Mouse (Mus musculus): Measurements from ENCODE around the gene Wdr90. TPM values are rescaled to one million over a fixed set of nuclear protein-coding genes. Genes with fewer than 3 reads are reported as not detected.
A peak's percentile ranks its signal among the peaks of the same experiment; 100 is the strongest.

Gene Wdr90
- total and polyA plus RNA-seq, 3 experiments, result 1.2 to 8.5 (median 1.3) TPM

GRCm38 (mm10) chr17:25841117-25841880, 20.0 kb downstream of the Wdr90 start, which contains the start of gene Gm20683:
Gm20683 (minus strand) TSS chr17:25841763.
- TF ChIP-seq EP300 (IDR thresholded peaks at IDR 0.05; ENCODE audit: insufficient read depth, low read depth, low read length), result no peak
- TF ChIP-seq CTCF (IDR thresholded peaks at IDR 0.05), result no peak
- Histone ChIP-seq H3K9ac (ENCODE audit: low read depth, low read length) (no peak within 1 kb of the TSS), H3K4me3 (no peak within 1 kb of the TSS), H3K27me3 (ENCODE audit: control insufficient read depth, insufficient read depth, low read length) (no peaks in the 10 kb centered on the region), H3K79me2 (replicated peaks; ENCODE audit: control insufficient read depth, insufficient read depth, low read length) (no peaks in the 10 kb centered on the region), H3K4me1 (ENCODE audit: control insufficient read depth, insufficient read depth, low read length) (peaks cover 14% of the 10 kb centered on the region), H3K36me3 (ENCODE audit: control insufficient read depth, insufficient read depth, low read length) (no peaks in the 10 kb centered on the region), H3K27ac (no peak within 1 kb of the TSS)
- DNase-seq, result no peak
- WGBS, result 91% methylated on average over 22 of the region's 22 CpGs
- intact Hi-C loops (cut with DNase I), result no loop called here

DNA sequence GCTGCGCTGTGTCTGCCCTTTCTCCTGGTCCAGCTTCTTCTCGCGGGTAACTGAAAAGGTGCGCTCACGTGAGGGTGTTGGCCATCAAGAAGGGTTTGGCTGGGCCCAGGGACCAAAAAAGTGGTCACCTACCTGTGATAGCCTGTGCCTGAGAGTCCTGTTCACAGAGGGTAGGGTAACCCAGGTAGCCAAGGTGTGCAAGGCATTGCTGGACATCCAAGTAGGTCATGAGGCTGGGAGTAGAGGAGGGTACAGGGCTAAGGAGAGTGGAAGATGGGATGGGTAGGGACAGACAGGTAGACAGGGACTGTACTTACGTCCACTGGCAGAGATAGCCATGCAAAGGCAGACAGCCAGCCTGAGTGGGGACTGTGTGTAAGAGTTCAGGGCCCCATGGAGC, 20.8 kb downstream of the Wdr90 start:
- WGBS, result 94% methylated on average over 6 of the region's 6 CpGs
- Histone ChIP-seq H3K27ac (no peak overlapping the region), H3K9ac (ENCODE audit: low read depth, low read length) (no peak overlapping the region), H3K27me3 (ENCODE audit: control insufficient read depth, insufficient read depth, low read length) (no peaks in the 10 kb centered on the region), H3K4me3 (no peak overlapping the region), H3K4me1 (ENCODE audit: control insufficient read depth, insufficient read depth, low read length) (peaks cover 18% of the 10 kb centered on the region), H3K36me3 (ENCODE audit: control insufficient read depth, insufficient read depth, low read length) (no peaks in the 10 kb centered on the region), H3K79me2 (replicated peaks; ENCODE audit: control insufficient read depth, insufficient read depth, low read length) (no peaks in the 10 kb centered on the region)
- intact Hi-C loops (cut with DNase I), result no loop called here
- TF ChIP-seq CTCF (IDR thresholded peaks at IDR 0.05) (no peak), POLR2A (IDR thresholded peaks at IDR 0.05; ENCODE audit: insufficient read depth, low read depth, low read length) (no peak), EP300 (IDR thresholded peaks at IDR 0.05; ENCODE audit: insufficient read depth, low read depth, low read length) (no peak)
- DNase-seq, result no peak

GRCm38 (mm10) chr17:25839455-25840235, 21.7 kb downstream of the Wdr90 start:
- H3K36me3 ChIP-seq (ENCODE audit: control insufficient read depth, insufficient read depth, low read length), result no peaks in the 10 kb centered on the region
- H3K27ac ChIP-seq, result no peak overlapping the region
- 80% methylated on average over 14 of the region's 14 CpGs for WGBS
- no peak for DNase-seq
- H3K4me3 ChIP-seq, result no peak overlapping the region
- H3K9ac ChIP-seq (ENCODE audit: low read depth, low read length), result no peak overlapping the region
- H3K79me2 ChIP-seq (replicated peaks; ENCODE audit: control insufficient read depth, insufficient read depth, low read length), result peaks cover 2% of the 10 kb centered on the region
- intact Hi-C loops (cut with DNase I), result no loop called here
- TF ChIP-seq POLR2A (IDR thresholded peaks at IDR 0.05; ENCODE audit: insufficient read depth, low read depth, low read length) (no peak), EP300 (IDR thresholded peaks at IDR 0.05; ENCODE audit: insufficient read depth, low read depth, low read length) (no peak), CTCF (IDR thresholded peaks at IDR 0.05) (no peak)
- H3K27me3 ChIP-seq (ENCODE audit: control insufficient read depth, insufficient read depth, low read length), result no peaks in the 10 kb centered on the region
- H3K4me1 ChIP-seq (ENCODE audit: control insufficient read depth, insufficient read depth, low read length), result peaks cover 21% of the 10 kb centered on the region

- DNase-seq, result no peak
- no peaks in the 10 kb centered on the region for H3K36me3 ChIP-seq (ENCODE audit: control insufficient read depth, insufficient read depth, low read length)
These were observed 22.4 kb downstream of the Wdr90 start for GRCm38 (mm10) chr17:25838904-25839303.

GRCm38 (mm10) chr17:25837533-25837932, 23.8 kb downstream of the Wdr90 start:
- H3K36me3 ChIP-seq (ENCODE audit: control insufficient read depth, insufficient read depth, low read length), result no peaks in the 10 kb centered on the region

More at GRCm38 (mm10) chr17:25838904-25839303, 22.4 kb downstream of the Wdr90 start:
- TF ChIP-seq CTCF (IDR thresholded peaks at IDR 0.05), result no peak
- TF ChIP-seq POLR2A (IDR thresholded peaks at IDR 0.05; ENCODE audit: insufficient read depth, low read depth, low read length), result no peak
- no peak for TF ChIP-seq EP300 (IDR thresholded peaks at IDR 0.05; ENCODE audit: insufficient read depth, low read depth, low read length)
- H3K9ac ChIP-seq (ENCODE audit: low read depth, low read length), result no peak overlapping the region
- intact Hi-C loops (cut with DNase I), result no loop called here
- peaks cover 24% of the 10 kb centered on the region for H3K4me1 ChIP-seq (ENCODE audit: control insufficient read depth, insufficient read depth, low read length)
- 80% methylated on average over 4 of the region's 4 CpGs for WGBS
- H3K27me3 ChIP-seq (ENCODE audit: control insufficient read depth, insufficient read depth, low read length), result no peaks in the 10 kb centered on the region
- H3K27ac ChIP-seq, result no peak overlapping the region
- peaks cover 2% of the 10 kb centered on the region for H3K79me2 ChIP-seq (replicated peaks; ENCODE audit: control insufficient read depth, insufficient read depth, low read length)
- no peak overlapping the region for H3K4me3 ChIP-seq

GRCm38 (mm10) chr17:25837076-25837410, 24.3 kb downstream of the Wdr90 start, which contains the start of gene Rhbdl1:
Rhbdl1 (minus strand) TSS chr17:25837295.
- H3K9ac ChIP-seq (ENCODE audit: low read depth, low read length), result peak within 1 kb of the TSS; percentile 59
- intact Hi-C loops (cut with DNase I), result no loop called here
- H3K36me3 ChIP-seq (ENCODE audit: control insufficient read depth, insufficient read depth, low read length), result no peaks in the 10 kb centered on the region
- H3K79me2 ChIP-seq (replicated peaks; ENCODE audit: control insufficient read depth, insufficient read depth, low read length), result peaks cover 2% of the 10 kb centered on the region
- peak; percentile 71 for TF ChIP-seq POLR2A (IDR thresholded peaks at IDR 0.05; ENCODE audit: insufficient read depth, low read depth, low read length)
- peak; percentile 51; the same call in 1 of the 2 replicates for TF ChIP-seq EP300 (IDR thresholded peaks at IDR 0.05; ENCODE audit: insufficient read depth, low read depth, low read length)
- no peak for TF ChIP-seq CTCF (IDR thresholded peaks at IDR 0.05)
- DNase-seq, result peak; percentile 76 to 84
- H3K27me3 ChIP-seq (ENCODE audit: control insufficient read depth, insufficient read depth, low read length), result no peaks in the 10 kb centered on the region
- peaks cover 18% of the 10 kb centered on the region for H3K4me1 ChIP-seq (ENCODE audit: control insufficient read depth, insufficient read depth, low read length)
- WGBS, result 5% methylated on average over 29 of the region's 29 CpGs
- H3K27ac ChIP-seq, result peak within 1 kb of the TSS; percentile 73
- peak within 1 kb of the TSS; percentile 40 for H3K4me3 ChIP-seq

More at GRCm38 (mm10) chr17:25837533-25837932, 23.8 kb downstream of the Wdr90 start:
- Histone ChIP-seq H3K4me3 (no peak overlapping the region), H3K4me1 (ENCODE audit: control insufficient read depth, insufficient read depth, low read length) (peaks cover 18% of the 10 kb centered on the region), H3K27me3 (ENCODE audit: control insufficient read depth, insufficient read depth, low read length) (no peaks in the 10 kb centered on the region), H3K27ac (peak overlapping the region; percentile 73), H3K79me2 (replicated peaks; ENCODE audit: control insufficient read depth, insufficient read depth, low read length) (peaks cover 2% of the 10 kb centered on the region), H3K9ac (ENCODE audit: low read depth, low read length) (no peak overlapping the region)
- no peak for DNase-seq
- WGBS, result 39% methylated on average over 3 of the region's 3 CpGs
- intact Hi-C loops (cut with DNase I), result no loop called here
- TF ChIP-seq POLR2A (IDR thresholded peaks at IDR 0.05; ENCODE audit: insufficient read depth, low read depth, low read length) (no peak), CTCF (IDR thresholded peaks at IDR 0.05) (no peak), EP300 (IDR thresholded peaks at IDR 0.05; ENCODE audit: insufficient read depth, low read depth, low read length) (no peak)

Measured in heart, adult 2 months (tissue).